Mouse (Mus musculus) heart, postnatal 0 days (tissue): ENCODE measurements at regions not wholly inside any gene's neighbourhood (a gene's known extent, or its start where the extent isn't known, plus 50 kb on each side); places are given as distances from the start of the nearest gene placed in this dataset.

Source experiments
- ATAC-seq: fragments of 200-750 bp; cut with Nextera tagmentation; 2 replicates; pipeline ENCODE4 v1.8.0; 2017; ENCODE audit warnings: low read depth, moderate number of reproducible peaks, moderate library complexity; ENCODE audit not compliant: insufficient read depth
- DNase-seq: peaks from one replicate; pipeline ENCODE4 v3.0.0-alpha.2; 2016; ENCODE audit warnings: low spot score
- H3K27ac ChIP-seq: fragments of 300-500 bp; sonication (generic); 2 replicates; pipeline ENCODE4 v1.5.1; 2014; ENCODE audit warnings: low read depth, mild to moderate bottlenecking
- H3K27me3 ChIP-seq: fragments of 300-500 bp; sonication (generic); 2 replicates; pipeline ENCODE4 v1.6.1; 2014; ENCODE audit warnings: low read length, mixed read lengths; ENCODE audit not compliant: control insufficient read depth, insufficient read depth
- H3K36me3 ChIP-seq: fragments of 300-500 bp; sonication (generic); replicated peaks from 2 replicates; pipeline ENCODE4 v1.6.1; 2014; ENCODE audit warnings: low read length, mixed read lengths; ENCODE audit not compliant: control insufficient read depth, insufficient read depth
- H3K4me1 ChIP-seq: fragments of 300-500 bp; sonication (generic); 2 replicates; pipeline ENCODE4 v1.6.1; 2014; ENCODE audit warnings: antibody characterized with exemption; ENCODE audit not compliant: control insufficient read depth, insufficient read depth
- H3K4me2 ChIP-seq: fragments of 300-500 bp; sonication (generic); 2 replicates; pipeline ENCODE4 v1.6.1; 2014; ENCODE audit warnings: low read depth, mild to moderate bottlenecking, low read length, moderate library complexity
- H3K4me3 ChIP-seq: fragments of 300-500 bp; sonication (generic); 2 replicates; pipeline ENCODE4 v1.5.1; 2014; ENCODE audit warnings: low read depth, low read length
- H3K9ac ChIP-seq: fragments of 300-500 bp; sonication (generic); replicated peaks from 2 replicates; pipeline ENCODE4 v1.6.1; 2014; ENCODE audit warnings: low read depth, low read length, mixed read lengths
- H3K9me3 ChIP-seq: fragments of 300-500 bp; sonication (generic); replicated peaks from 2 replicates; pipeline ENCODE4 v1.6.1; 2016; ENCODE audit warnings: low read length; ENCODE audit not compliant: control insufficient read depth
- CTCF ChIP-seq: IDR thresholded peaks from 2 replicates; pipeline ENCODE4 v1.5.1; 2016; ENCODE audit warnings: antibody characterized with exemption, control low read depth, low read depth
- EP300 ChIP-seq: IDR thresholded peaks from 2 replicates; pipeline ENCODE4 v1.6.1; 2016; ENCODE audit warnings: antibody characterized with exemption, low read depth
- WGBS: fragments of 180-500 bp; shearing (Covaris S2); extraction: QIAGEN DNeasy Blood & Tissue Kit; methylation state at CpG from one replicate; pipeline ENCODE4 v1.1.7; 2014; 5-methylcytosine and 5-hydroxymethylcytosine counted together

GRCm38 (mm10) chr7:114986481-114986880 is 243.0 kb downstream of the Insc start:
- Histone ChIP-seq H3K36me3 (no peaks in the 10 kb centered on the region), H3K27ac (no peak overlapping the region), H3K4me1 (no peaks in the 10 kb centered on the region), H3K9ac (no peak overlapping the region), H3K4me3 (no peak overlapping the region), H3K9me3 (0 out of 2 replicates have a peak, but pooled peaks cover 4% of the 10 kb centered on the region), H3K4me2 (no peak overlapping the region), H3K27me3 (no peaks in the 10 kb centered on the region)
- TF ChIP-seq CTCF (no peak), EP300 (no peak)
- DNase-seq (no peak), ATAC-seq (no peak)
- WGBS: 56% methylated on average over 2 of the region's 2 CpGs

- TF ChIP-seq EP300 (no peak), CTCF (no peak)
- DNase-seq (no peak), ATAC-seq (peak; percentile 39; the same call in 1 of the 2 replicates)
- no peak overlapping the region for H3K27ac ChIP-seq
- no peaks in the 10 kb centered on the region for H3K27me3 ChIP-seq
- no peaks in the 10 kb centered on the region for H3K4me1 ChIP-seq
- no peak overlapping the region for H3K4me2 ChIP-seq
- H3K36me3 ChIP-seq: no peaks in the 10 kb centered on the region
- WGBS: 24% methylated on average over 5 of the region's 5 CpGs
- H3K9ac ChIP-seq: no peak overlapping the region
- H3K9me3 ChIP-seq: no peaks in the 10 kb centered on the region
- H3K4me3 ChIP-seq: no peak overlapping the region
These were observed 247.8 kb downstream of the Insc start for GRCm38 (mm10) chr7:114991255-114991654.

- no peak for TF ChIP-seq EP300
- no peak for TF ChIP-seq CTCF
- DNase-seq: peak; percentile 17
These were observed 248.9 kb downstream of the Insc start for GRCm38 (mm10) chr7:114992440-114992839.

GRCm38 (mm10) chr7:115000796-115001524 is 257.5 kb downstream of the Insc start:
- TF ChIP-seq CTCF: no peak
- no peak for TF ChIP-seq EP300
- H3K4me1 ChIP-seq: no peaks in the 10 kb centered on the region
- H3K9ac ChIP-seq: no peak overlapping the region
- ATAC-seq (0 out of 2 replicates have a peak, but pooled peaks have one; percentile 30), DNase-seq (no peak)
- 37% methylated on average over 7 of the region's 7 CpGs for WGBS
- H3K4me2 ChIP-seq: no peak overlapping the region
- H3K27me3 ChIP-seq: no peaks in the 10 kb centered on the region
- no peak overlapping the region for H3K4me3 ChIP-seq
- H3K36me3 ChIP-seq: no peaks in the 10 kb centered on the region
- H3K9me3 ChIP-seq: no peaks in the 10 kb centered on the region
- H3K27ac ChIP-seq: no peak overlapping the region

More at GRCm38 (mm10) chr7:114992440-114992839, 248.9 kb downstream of the Insc start:
- no peak overlapping the region for H3K4me3 ChIP-seq
- no peak overlapping the region for H3K9ac ChIP-seq
- 72% methylated on average over 3 of the region's 3 CpGs for WGBS
- H3K27me3 ChIP-seq: no peaks in the 10 kb centered on the region
- ATAC-seq: 0 out of 2 replicates have a peak, but pooled peaks have one; percentile 39
- no peaks in the 10 kb centered on the region for H3K36me3 ChIP-seq
- H3K9me3 ChIP-seq: no peaks in the 10 kb centered on the region
- no peak overlapping the region for H3K4me2 ChIP-seq
- H3K4me1 ChIP-seq: no peaks in the 10 kb centered on the region
- H3K27ac ChIP-seq: no peak overlapping the region

- H3K4me2 ChIP-seq: no peak overlapping the region
- no peaks in the 10 kb centered on the region for H3K27me3 ChIP-seq
- H3K27ac ChIP-seq: no peak overlapping the region
- no peak for DNase-seq
- no peak for TF ChIP-seq EP300
- no peak for TF ChIP-seq CTCF
- ATAC-seq: no peak
- H3K4me3 ChIP-seq: no peak overlapping the region
- no peaks in the 10 kb centered on the region for H3K4me1 ChIP-seq
- no peaks in the 10 kb centered on the region for H3K36me3 ChIP-seq
- 59% methylated on average over 11 of the region's 11 CpGs for WGBS
- no peaks in the 10 kb centered on the region for H3K9me3 ChIP-seq
- no peak overlapping the region for H3K9ac ChIP-seq
These were observed 270.9 kb downstream of the Insc start for GRCm38 (mm10) chr7:115014253-115014998.
